Mouse (Mus musculus) spleen, adult 2 months (tissue): ENCODE measurements around the gene Slc35d1.

ENCODE experiments used
- CTCF ChIP-seq: fragments of 200-500 bp; IDR thresholded peaks from 2 replicates; pipeline ENCODE4 v1.5.1; 2011; ENCODE audit warnings: mild to moderate bottlenecking, inconsistent platforms; ENCODE audit not compliant: insufficient read depth, insufficient read length, insufficient replicate concordance; ENCODE audit errors: extremely low read depth
- POLR2A ChIP-seq: fragments of 200-500 bp; IDR thresholded peaks from 2 replicates; pipeline ENCODE4 v1.6.1; 2011; ENCODE audit warnings: low read depth, low read length, inconsistent platforms

GRCm38 (mm10) chr4:103151946-103152345 lies 63.0 kb downstream of the Slc35d1 start:
- TF ChIP-seq POLR2A (no peak), CTCF (no peak)
